Mouse (Mus musculus) limb, embryonic 15.5 days (tissue): ENCODE measurements around the gene Ppt2. TPM values are rescaled to one million over a fixed set of nuclear protein-coding genes. Genes with fewer than 3 reads are reported as not detected.
A peak's percentile ranks its signal among the peaks of the same experiment; 100 is the strongest.

ENCODE experiments used
- ATAC-seq: fragments of 200-750 bp; cut with Nextera tagmentation; 2 replicates; pipeline ENCODE4 v1.8.0; 2017; ENCODE audit warnings: low read depth, moderate TSS enrichment; ENCODE audit not compliant: insufficient number of reproducible peaks, low FRiP score, low TSS enrichment
- H3K27ac ChIP-seq: fragments of 300-500 bp; sonication (generic); 2 replicates; pipeline ENCODE4 v1.5.1; 2015; ENCODE audit warnings: moderate library complexity, mild to moderate bottlenecking, inconsistent platforms
- H3K27me3 ChIP-seq: fragments of 300-500 bp; sonication (generic); 2 replicates; pipeline ENCODE4 v1.6.1; 2015; ENCODE audit warnings: inconsistent platforms
- H3K36me3 ChIP-seq: fragments of 300-500 bp; sonication (generic); 2 replicates; pipeline ENCODE4 v1.6.1; 2015; ENCODE audit warnings: inconsistent platforms
- H3K4me1 ChIP-seq: fragments of 300-500 bp; sonication (generic); 2 replicates; pipeline ENCODE4 v1.6.1; 2015; ENCODE audit warnings: inconsistent platforms
- H3K4me2 ChIP-seq: fragments of 300-500 bp; sonication (generic); 2 replicates; pipeline ENCODE4 v1.6.1; 2015; ENCODE audit warnings: mild to moderate bottlenecking, inconsistent platforms
- H3K4me3 ChIP-seq: fragments of 300-500 bp; sonication (generic); 2 replicates; pipeline ENCODE4 v1.5.1; 2015; ENCODE audit warnings: mild to moderate bottlenecking, inconsistent platforms
- H3K9ac ChIP-seq: fragments of 300-500 bp; sonication (generic); 2 replicates; pipeline ENCODE4 v1.6.1; 2015; ENCODE audit warnings: inconsistent platforms
- H3K9me3 ChIP-seq: fragments of 300-500 bp; sonication (generic); 2 replicates; pipeline ENCODE4 v1.6.1; 2016; ENCODE audit warnings: inconsistent platforms
- WGBS: fragments of 180-500 bp; shearing (Covaris S2); methylation state at CpG from one replicate; pipeline ENCODE4 v1.1.7; 2015; 5-methylcytosine and 5-hydroxymethylcytosine counted together
- polyA plus RNA-seq: library from polyadenylated mRNA; unstranded; fragments of >200 nt; fragmentation: Nextera tagmentation; extraction: Ambion mirVana; gene quantifications from 2 replicates; pipeline ENCODE4 v1.2.1, GENCODE M21; 2015

Ppt2 gene
- polyA plus RNA-seq, 1 experiment from 2014 or later: 26.8 TPM

GRCm38 (mm10) chr17:34618999-34619398 is 9.3 kb downstream of the Ppt2 start:
- Histone ChIP-seq H3K27ac (no peak overlapping the region), H3K36me3 (peaks cover 89% of the 10 kb centered on the region), H3K9me3 (no peaks in the 10 kb centered on the region), H3K9ac (no peak overlapping the region), H3K4me2 (no peak overlapping the region), H3K4me1 (no peaks in the 10 kb centered on the region), H3K4me3 (no peak overlapping the region), H3K27me3 (no peaks in the 10 kb centered on the region)
- WGBS: 18% methylated on average over 6 of the region's 6 CpGs
- no peak for ATAC-seq

- peak within 1 kb of the TSS; percentile 27 for H3K27ac ChIP-seq
- 83% methylated on average over 6 of the region's 6 CpGs for WGBS
- H3K36me3 ChIP-seq: peaks cover 89% of the 10 kb centered on the region
These were observed 12.4 kb downstream of the Ppt2 start, which contains the start of gene Egfl8 for GRCm38 (mm10) chr17:34615871-34616270. Gene Egfl8, minus strand, starts transcription at chr17:34615971.

GRCm38 (mm10) chr17:34613830-34614229 is 14.5 kb downstream of the Ppt2 start:
- whole genome bisulfite sequencing: 91% methylated on average over 10 of the region's 10 CpGs
- no peak overlapping the region for H3K4me3 ChIP-seq
- H3K9ac ChIP-seq: no peak overlapping the region
- H3K9me3 ChIP-seq: no peaks in the 10 kb centered on the region
- peaks cover 2% of the 10 kb centered on the region; the same call in 1 of the 2 replicates for H3K4me1 ChIP-seq
- H3K36me3 ChIP-seq: peaks cover 78% of the 10 kb centered on the region
- ATAC-seq: no peak
- H3K27ac ChIP-seq: no peak overlapping the region
- no peak overlapping the region for H3K4me2 ChIP-seq
- H3K27me3 ChIP-seq: no peaks in the 10 kb centered on the region

More at GRCm38 (mm10) chr17:34615871-34616270, 12.4 kb downstream of the Ppt2 start, which contains the start of gene Egfl8:
- no peaks in the 10 kb centered on the region for H3K4me1 ChIP-seq
- no peak within 1 kb of the TSS for H3K9ac ChIP-seq
- no peak within 1 kb of the TSS for H3K4me2 ChIP-seq
- no peak for ATAC-seq
- H3K9me3 ChIP-seq: no peaks in the 10 kb centered on the region
- H3K4me3 ChIP-seq: no peak within 1 kb of the TSS
- no peaks in the 10 kb centered on the region for H3K27me3 ChIP-seq

GRCm38 (mm10) chr17:34613054-34613645 is 15.2 kb downstream of the Ppt2 start:
- peaks cover 75% of the 10 kb centered on the region for H3K36me3 ChIP-seq
- no peak overlapping the region for H3K9ac ChIP-seq
- no peak overlapping the region for H3K27ac ChIP-seq
- no peak overlapping the region for H3K4me2 ChIP-seq
- no peak for ATAC-seq
- H3K4me3 ChIP-seq: no peak overlapping the region
- peaks cover 9% of the 10 kb centered on the region for H3K4me1 ChIP-seq
- no peaks in the 10 kb centered on the region for H3K27me3 ChIP-seq
- 84% methylated on average over 11 of the region's 11 CpGs for WGBS
- H3K9me3 ChIP-seq: no peaks in the 10 kb centered on the region

- Histone ChIP-seq H3K27me3 (no peaks in the 10 kb centered on the region), H3K4me2 (no peak overlapping the region), H3K4me3 (no peak overlapping the region), H3K4me1 (peaks cover 28% of the 10 kb centered on the region), H3K27ac (no peak overlapping the region), H3K9ac (no peak overlapping the region), H3K36me3 (peaks cover 68% of the 10 kb centered on the region), H3K9me3 (no peaks in the 10 kb centered on the region)
- no peak for ATAC-seq
- 91% methylated on average over 8 of the region's 8 CpGs for WGBS
These were observed 17.3 kb downstream of the Ppt2 start for GRCm38 (mm10) chr17:34611050-34611449.

- Histone ChIP-seq H3K9ac (no peak overlapping the region), H3K4me3 (no peak overlapping the region), H3K9me3 (no peaks in the 10 kb centered on the region), H3K27ac (no peak overlapping the region), H3K36me3 (peaks cover 38% of the 10 kb centered on the region), H3K4me1 (peaks cover 41% of the 10 kb centered on the region), H3K27me3 (no peaks in the 10 kb centered on the region), H3K4me2 (no peak overlapping the region)
- WGBS: 67% methylated on average over 7 of the region's 7 CpGs
- ATAC-seq: no peak
These were observed 20.3 kb downstream of the Ppt2 start for GRCm38 (mm10) chr17:34607997-34608396.

GRCm38 (mm10) chr17:34606186-34607039 is 21.9 kb downstream of the Ppt2 start:
- WGBS: 13% methylated on average over 32 of the region's 32 CpGs
- Histone ChIP-seq H3K4me2 (peak overlapping the region; percentile 83), H3K9ac (peak overlapping the region; percentile 86)

GRCm38 (mm10) chr17:34605609-34606008 is 22.7 kb downstream of the Ppt2 start:
- peak overlapping the region; percentile 86 for H3K9ac ChIP-seq
- peaks cover 26% of the 10 kb centered on the region for H3K36me3 ChIP-seq
- peak overlapping the region; percentile 83 for H3K4me2 ChIP-seq
- H3K4me3 ChIP-seq: peak overlapping the region; percentile 84
- WGBS: under 1% methylated on average over 30 of the region's 30 CpGs
- H3K9me3 ChIP-seq: no peaks in the 10 kb centered on the region
- peak; percentile 22; the same call in 1 of the 2 replicates for ATAC-seq
- H3K27ac ChIP-seq: peak overlapping the region; percentile 89
- H3K4me1 ChIP-seq: peaks cover 53% of the 10 kb centered on the region
- no peaks in the 10 kb centered on the region for H3K27me3 ChIP-seq

More at GRCm38 (mm10) chr17:34606186-34607039, 21.9 kb downstream of the Ppt2 start:
- Histone ChIP-seq H3K4me3 (peak overlapping the region; percentile 84), H3K4me1 (peaks cover 53% of the 10 kb centered on the region), H3K27me3 (no peaks in the 10 kb centered on the region), H3K27ac (peak overlapping the region; percentile 89), H3K36me3 (peaks cover 28% of the 10 kb centered on the region), H3K9me3 (no peaks in the 10 kb centered on the region)
- no peak for ATAC-seq

- Histone ChIP-seq H3K4me3 (peak overlapping the region; percentile 84), H3K36me3 (peaks cover 28% of the 10 kb centered on the region), H3K27me3 (no peaks in the 10 kb centered on the region), H3K4me2 (peak overlapping the region; percentile 83), H3K27ac (peak overlapping the region; percentile 89), H3K4me1 (peaks cover 57% of the 10 kb centered on the region), H3K9me3 (no peaks in the 10 kb centered on the region), H3K9ac (peak overlapping the region; percentile 45; the same call in 1 of the 2 replicates)
- no peak for ATAC-seq
- WGBS: 10% methylated on average over 24 of the region's 24 CpGs
These were observed 23.6 kb downstream of the Ppt2 start for GRCm38 (mm10) chr17:34604511-34605237.

- Histone ChIP-seq H3K27ac (peak within 1 kb of the TSS; percentile 89), H3K9ac (peak within 1 kb of the TSS; percentile 65), H3K9me3 (no peaks in the 10 kb centered on the region), H3K27me3 (no peaks in the 10 kb centered on the region), H3K4me1 (peaks cover 57% of the 10 kb centered on the region), H3K36me3 (peaks cover 28% of the 10 kb centered on the region), H3K4me3 (peak within 1 kb of the TSS; percentile 84), H3K4me2 (peak within 1 kb of the TSS; percentile 86)
- ATAC-seq: peak; percentile 90
- under 1% methylated on average over 35 of the region's 35 CpGs for WGBS
These were observed 24.2 kb downstream of the Ppt2 start, which contains the start of gene Agpat1 for GRCm38 (mm10) chr17:34604061-34604508. Gene Agpat1, plus strand, starts transcription at chr17:34604262.

- peak within 1 kb of the TSS; percentile 65 for H3K9ac ChIP-seq
- H3K27ac ChIP-seq: peak within 1 kb of the TSS; percentile 89
- peak within 1 kb of the TSS; percentile 86 for H3K4me2 ChIP-seq
- WGBS: under 1% methylated on average over 30 of the region's 30 CpGs
- peaks cover 51% of the 10 kb centered on the region for H3K4me1 ChIP-seq
- ATAC-seq: peak; percentile 97
- H3K9me3 ChIP-seq: no peaks in the 10 kb centered on the region
- peaks cover 28% of the 10 kb centered on the region for H3K36me3 ChIP-seq
- peak within 1 kb of the TSS; percentile 84 for H3K4me3 ChIP-seq
- H3K27me3 ChIP-seq: no peaks in the 10 kb centered on the region
These were observed 24.8 kb downstream of the Ppt2 start, which contains the start of gene Rnf5 for GRCm38 (mm10) chr17:34603375-34604060. Gene Rnf5, minus strand, starts transcription at chr17:34603690.
